Mouse (Mus musculus) c-Kit-positive CD71-positive TER-119-negative erythroid progenitor cells, embryonic 14.5 days (primary cell): ENCODE data around the gene Filip1l.

ENCODE experiments used
- DNase-seq: peaks from one replicate; pipeline ENCODE4 v3.0.0-alpha.2; 2013; ENCODE audit warnings: low read depth

The Filip1l gene

GRCm38 (mm10) chr16:57570789-57571311, 218.0 kb downstream of the Filip1l start:
- no peak for DNase-seq

DNA sequence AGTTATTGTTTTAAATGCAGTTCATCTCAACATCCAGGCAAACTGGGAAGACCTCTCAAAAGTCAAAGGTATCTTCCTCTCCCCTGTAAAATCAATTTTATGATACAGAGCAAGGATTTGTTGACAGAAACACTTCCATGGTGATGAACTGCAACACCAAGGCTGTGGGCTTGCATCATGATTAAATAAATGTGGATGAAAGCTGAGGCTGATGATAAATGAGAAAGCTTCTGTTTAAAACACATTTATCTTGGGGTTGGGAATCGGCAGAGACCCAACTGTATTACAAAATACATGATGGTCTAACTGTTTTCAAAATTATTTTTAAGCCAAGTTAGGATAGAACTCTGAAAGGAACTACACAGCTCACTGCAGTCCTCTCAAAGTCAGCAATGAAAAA, 220.9 kb downstream of the Filip1l start:
- DNase-seq, result no peak

DNA sequence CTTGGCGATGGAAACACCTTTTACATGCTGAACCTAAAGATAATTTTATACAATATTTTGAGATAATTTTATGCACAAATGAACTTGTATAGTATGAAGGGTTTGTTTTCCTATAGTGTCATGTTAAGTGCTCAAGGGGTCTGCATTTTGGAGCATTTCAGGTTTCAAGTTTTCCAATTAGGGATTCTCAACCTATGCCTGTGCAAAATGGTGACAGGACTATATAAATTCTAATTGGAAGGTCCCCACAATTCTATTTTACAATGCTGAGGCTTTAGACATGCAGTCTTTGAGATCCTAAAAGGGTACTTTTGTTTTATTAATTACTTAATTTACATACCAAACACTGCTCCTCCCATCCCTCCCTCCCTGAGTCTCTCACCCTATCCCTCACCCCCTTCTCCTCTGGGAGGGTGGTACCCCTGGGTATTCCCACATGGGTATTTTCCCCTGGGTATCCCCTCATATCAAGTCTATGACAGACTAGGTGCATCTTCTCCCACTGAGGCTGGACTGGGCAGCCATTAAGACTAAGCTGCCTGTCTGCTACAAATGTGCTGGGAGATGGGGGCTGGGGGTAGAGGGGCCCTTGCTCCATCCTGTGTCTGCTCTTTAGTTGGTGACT, 223.0 kb downstream of the Filip1l start:
- no peak for DNase-seq

- no peak for DNase-seq
These were observed 224.6 kb downstream of the Filip1l start for GRCm38 (mm10) chr16:57577519-57577918.

GRCm38 (mm10) chr16:57580041-57580440, 227.1 kb downstream of the Filip1l start:
- DNase-seq, result no peak

DNA sequence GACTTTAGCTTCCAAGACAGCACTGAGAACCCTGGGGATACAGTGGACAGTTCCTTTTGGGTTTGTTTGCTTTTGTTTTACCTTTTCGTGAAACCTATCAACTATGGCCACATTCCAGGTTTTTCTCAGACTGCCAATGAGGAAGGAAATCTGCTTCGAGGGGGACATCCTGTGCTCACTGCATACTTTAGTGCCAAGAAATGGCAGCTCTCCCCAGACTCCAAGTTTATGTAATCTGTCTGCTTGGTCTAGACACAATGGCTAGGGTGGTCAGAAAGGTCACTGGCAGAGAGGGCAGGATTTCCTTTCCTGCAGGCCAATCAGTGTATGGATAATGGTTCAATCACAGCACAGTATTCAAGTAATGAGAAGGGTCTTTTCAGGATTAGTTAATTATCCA, 229.1 kb downstream of the Filip1l start:
- no peak for DNase-seq

DNA sequence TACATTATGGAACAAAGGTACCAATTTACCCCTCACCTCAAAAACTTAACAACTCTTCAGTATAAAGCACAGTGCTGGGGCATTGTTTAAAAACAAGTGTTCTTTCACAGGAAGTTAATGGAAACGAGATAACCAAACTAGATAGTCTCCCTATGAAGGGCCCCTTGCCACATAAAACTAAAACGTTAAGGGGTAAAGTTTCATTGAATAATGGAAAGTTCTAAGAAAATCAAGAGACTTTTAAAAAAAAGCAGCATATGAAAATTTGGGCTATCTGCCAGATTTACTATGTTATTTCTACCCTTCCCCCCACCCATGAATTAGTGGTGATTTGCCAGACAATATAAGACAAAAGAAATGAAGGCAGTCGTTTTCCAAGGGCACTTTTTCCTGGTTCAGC, 232.3 kb downstream of the Filip1l start:
- DNase-seq, result no peak

GRCm38 (mm10) chr16:57593422-57594157, 240.7 kb downstream of the Filip1l start:
- DNase-seq, result peak; percentile 57

DNA sequence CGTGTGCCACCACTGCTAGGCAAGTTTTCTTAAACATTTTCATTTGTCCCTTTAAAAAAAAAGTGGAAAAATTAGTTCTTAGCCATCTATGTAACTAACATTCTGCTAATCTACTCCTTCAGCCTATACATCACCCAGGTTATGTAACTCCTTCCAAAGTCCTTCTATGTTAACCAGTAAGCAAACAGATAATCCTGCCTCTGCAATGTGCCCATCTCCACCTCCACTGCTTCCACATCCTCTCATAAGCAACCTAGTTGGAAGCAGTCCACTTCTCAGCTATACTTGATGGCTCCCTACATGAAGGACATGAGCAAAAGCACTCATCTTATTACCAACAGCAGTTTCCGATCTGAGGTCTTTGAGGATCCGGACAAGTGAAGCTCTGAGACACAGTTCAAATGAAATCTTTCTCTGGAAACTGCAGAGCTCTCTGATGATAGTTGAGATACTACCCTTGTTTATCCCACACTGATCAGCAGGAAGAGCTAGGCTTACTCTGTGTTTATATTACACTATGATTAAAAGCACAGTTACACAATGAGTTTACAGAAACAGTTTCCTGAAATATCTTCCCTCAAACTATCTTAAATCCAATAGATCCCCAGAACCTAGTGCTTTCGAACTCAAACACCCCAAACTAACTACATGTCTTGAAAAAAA, 244.5 kb downstream of the Filip1l start:
- no peak for DNase-seq

DNA sequence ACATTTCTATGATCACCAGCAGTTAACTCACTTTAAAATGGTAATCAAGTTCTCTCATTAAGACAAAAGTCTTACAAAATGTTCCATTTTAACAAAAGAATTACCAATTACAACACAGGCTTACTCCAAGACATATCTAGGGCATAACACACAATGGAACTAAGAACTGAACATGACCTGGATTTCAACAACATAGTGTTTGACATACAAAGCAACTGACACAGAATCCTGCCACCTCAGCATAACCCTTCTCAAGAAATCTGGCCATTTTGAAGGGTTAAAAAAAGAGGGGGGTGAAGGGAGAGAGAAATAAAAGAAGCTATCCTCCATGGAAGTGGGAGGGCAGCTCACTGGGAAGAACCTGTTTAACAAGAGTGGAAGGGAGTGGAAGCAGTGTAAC, 248.1 kb downstream of the Filip1l start:
- DNase-seq, result no peak

GRCm38 (mm10) chr16:57606444-57607227, 253.7 kb downstream of the Filip1l start, which contains the start of gene Cmss1:
Gene Cmss1 (minus strand): TSS chr16:57606864.
- peak; percentile 72 for DNase-seq

GRCm38 (mm10) chr16:57611768-57612167, 258.9 kb downstream of the Filip1l start:
- peak; percentile 25 for DNase-seq
